Mouse (Mus musculus): ENCODE results near the gene Ubxn2a. TPM values are rescaled to one million over a fixed set of nuclear protein-coding genes. Genes with fewer than 3 reads are reported as not detected.

Ubxn2a gene
- 35.2 and 37.6 TPM in 2 replicates for polyA plus RNA-seq (2015; fragmentation: Nextera tagmentation; extraction: Ambion mirVana)

DNA sequence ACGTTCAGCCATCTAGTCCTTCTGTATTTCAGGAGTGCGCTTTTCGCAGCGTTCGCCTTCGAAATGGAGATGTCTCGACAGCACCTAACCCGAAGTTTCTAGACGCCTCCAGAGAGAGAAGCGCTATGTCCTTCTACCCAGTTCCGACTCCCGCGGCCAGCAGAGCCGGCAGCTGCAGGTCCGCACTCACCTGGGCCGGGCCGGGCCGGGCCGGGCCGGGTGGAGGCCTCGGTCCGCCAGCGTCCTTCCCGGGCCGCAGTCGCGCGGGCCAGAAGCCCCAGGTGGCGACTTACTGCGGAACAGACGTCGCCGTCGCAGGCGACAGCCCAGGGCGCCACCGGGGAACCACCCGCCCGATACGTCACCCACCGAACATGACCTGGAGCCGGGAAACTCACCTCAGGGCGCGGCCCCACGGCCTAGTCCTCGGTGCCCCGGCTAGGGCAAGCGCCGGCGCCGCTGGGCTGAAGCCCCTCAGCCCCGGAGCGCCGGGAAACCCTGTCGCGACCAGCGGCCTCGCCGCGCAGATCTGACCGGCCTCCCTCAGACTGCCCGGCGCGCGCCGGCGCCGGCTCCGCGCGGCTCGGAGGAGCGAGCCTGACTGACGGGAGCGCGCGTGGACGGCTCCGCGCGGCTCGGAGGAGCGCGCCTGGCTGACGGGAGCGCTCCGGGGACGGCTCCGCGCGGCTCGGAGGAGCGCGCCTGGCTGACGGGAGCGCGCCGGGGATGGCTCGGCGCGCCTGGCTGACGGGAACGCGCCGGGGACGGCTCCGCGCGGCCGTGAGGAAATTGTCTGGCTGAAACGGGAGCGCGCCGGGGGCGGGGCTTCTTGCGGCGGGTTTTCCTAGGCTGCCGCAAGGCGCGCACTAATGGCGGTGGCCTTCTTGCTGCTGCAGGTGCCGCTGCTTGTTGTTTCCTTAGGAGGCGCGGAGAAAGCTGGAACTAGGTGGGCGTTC, at the start of gene Ubxn2a:
Ubxn2a (minus strand) TSS at position 755 of the 956 bp plus-strand sequence.
- H3K36me3 ChIP-seq (ENCODE audit: control insufficient read depth, insufficient read depth, low read length) = no peaks in the 10 kb centered on the region
- peak; percentile 97 for DNase-seq (ENCODE audit: low spot score)
- WGBS = 1% methylated on average over 110 of the region's 125 CpGs
- H3K9me3 ChIP-seq (ENCODE audit: control insufficient read depth, low read length) = no peaks in the 10 kb centered on the region
- H3K27ac ChIP-seq (replicated peaks) = peak within 1 kb of the TSS; percentile 94
- peak within 1 kb of the TSS; percentile 76 for H3K4me3 ChIP-seq (ENCODE audit: low read depth, low read length)
- H3K4me1 ChIP-seq (replicated peaks; ENCODE audit: control insufficient read depth, insufficient read depth) = no peaks in the 10 kb centered on the region
- H3K4me2 ChIP-seq (replicated peaks; ENCODE audit: low read depth) = peak within 1 kb of the TSS; percentile 91
- no peaks in the 10 kb centered on the region for H3K27me3 ChIP-seq (ENCODE audit: control insufficient read depth, insufficient read depth, low read length)
- peak; percentile 49; the same call in 1 of the 2 replicates for TF ChIP-seq CTCF (IDR thresholded peaks at IDR 0.05; ENCODE audit: low read depth)
- no peak for TF ChIP-seq EP300 (optimal IDR thresholded peaks at IDR 0.05)
- H3K9ac ChIP-seq (ENCODE audit: low read length) = peak within 1 kb of the TSS; percentile 89
- ATAC-seq (ENCODE audit: low FRiP score, low TSS enrichment) = peak; percentile 94

DNA sequence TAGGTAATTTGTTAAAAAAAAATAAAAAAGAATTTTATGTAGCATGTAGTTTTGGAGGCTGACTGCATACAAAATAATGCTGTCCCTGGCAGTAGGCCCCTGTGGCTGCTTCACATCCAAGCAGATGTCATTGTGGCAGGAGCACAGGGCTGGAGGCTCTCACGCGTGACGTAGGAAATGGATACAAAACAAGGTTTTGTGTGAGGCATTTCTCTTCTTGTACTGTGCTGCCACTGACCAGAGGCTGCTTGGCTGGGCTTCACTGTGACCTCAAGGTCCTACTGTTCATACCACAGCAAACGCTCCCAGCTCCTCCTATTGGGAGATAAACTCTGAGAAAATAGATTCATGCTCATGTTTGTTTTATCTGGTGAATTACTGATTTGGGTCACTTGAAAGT, 45.7 kb upstream of the Ubxn2a start:
- Histone ChIP-seq H3K4me1 (replicated peaks; ENCODE audit: control insufficient read depth, insufficient read depth) (no peaks in the 10 kb centered on the region), H3K4me2 (replicated peaks; ENCODE audit: low read depth) (no peak overlapping the region), H3K27me3 (ENCODE audit: control insufficient read depth, insufficient read depth, low read length) (no peaks in the 10 kb centered on the region), H3K9ac (ENCODE audit: low read length) (no peak overlapping the region), H3K36me3 (ENCODE audit: control insufficient read depth, insufficient read depth, low read length) (peaks cover 12% of the 10 kb centered on the region), H3K9me3 (ENCODE audit: control insufficient read depth, low read length) (no peaks in the 10 kb centered on the region), H3K4me3 (ENCODE audit: low read depth, low read length) (no peak overlapping the region), H3K27ac (replicated peaks) (no peak overlapping the region)
- TF ChIP-seq EP300 (optimal IDR thresholded peaks at IDR 0.05) (no peak), CTCF (IDR thresholded peaks at IDR 0.05; ENCODE audit: low read depth) (no peak)
- 80% methylated on average over 4 of the region's 4 CpGs for WGBS
- no peak for ATAC-seq (ENCODE audit: low FRiP score, low TSS enrichment)
- DNase-seq (ENCODE audit: low spot score) = no peak

DNA sequence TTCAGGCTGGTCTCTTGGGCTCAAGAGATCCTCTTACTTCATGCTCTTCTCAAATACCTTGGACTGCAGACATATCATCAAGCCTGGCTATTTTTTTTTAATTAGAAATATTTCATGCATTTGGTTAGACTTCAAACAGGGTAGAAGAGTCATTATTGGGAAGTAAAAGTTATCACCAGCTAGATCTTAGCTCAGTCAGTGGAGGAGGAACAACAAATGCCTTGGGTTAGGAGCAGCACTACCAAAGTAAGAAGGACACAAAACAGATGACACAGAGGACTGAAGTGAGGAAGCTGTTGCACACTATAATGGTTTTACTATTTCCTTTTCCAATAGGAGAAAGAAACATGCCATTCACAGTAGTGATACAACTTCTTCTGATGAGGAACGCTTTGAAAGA, 44.8 kb upstream of the Ubxn2a start:
- no peak for TF ChIP-seq CTCF (IDR thresholded peaks at IDR 0.05; ENCODE audit: low read depth)
- TF ChIP-seq EP300 (optimal IDR thresholded peaks at IDR 0.05) = no peak
- Histone ChIP-seq H3K4me1 (replicated peaks; ENCODE audit: control insufficient read depth, insufficient read depth) (no peaks in the 10 kb centered on the region), H3K27me3 (ENCODE audit: control insufficient read depth, insufficient read depth, low read length) (no peaks in the 10 kb centered on the region), H3K9ac (ENCODE audit: low read length) (no peak overlapping the region), H3K4me2 (replicated peaks; ENCODE audit: low read depth) (no peak overlapping the region), H3K4me3 (ENCODE audit: low read depth, low read length) (no peak overlapping the region), H3K9me3 (ENCODE audit: control insufficient read depth, low read length) (no peaks in the 10 kb centered on the region), H3K27ac (replicated peaks) (no peak overlapping the region), H3K36me3 (ENCODE audit: control insufficient read depth, insufficient read depth, low read length) (peaks cover 12% of the 10 kb centered on the region)
- DNase-seq (ENCODE audit: low spot score) = no peak
- no peak for ATAC-seq (ENCODE audit: low FRiP score, low TSS enrichment)
- 95% methylated on average over 1 of the region's 1 CpGs for WGBS

DNA sequence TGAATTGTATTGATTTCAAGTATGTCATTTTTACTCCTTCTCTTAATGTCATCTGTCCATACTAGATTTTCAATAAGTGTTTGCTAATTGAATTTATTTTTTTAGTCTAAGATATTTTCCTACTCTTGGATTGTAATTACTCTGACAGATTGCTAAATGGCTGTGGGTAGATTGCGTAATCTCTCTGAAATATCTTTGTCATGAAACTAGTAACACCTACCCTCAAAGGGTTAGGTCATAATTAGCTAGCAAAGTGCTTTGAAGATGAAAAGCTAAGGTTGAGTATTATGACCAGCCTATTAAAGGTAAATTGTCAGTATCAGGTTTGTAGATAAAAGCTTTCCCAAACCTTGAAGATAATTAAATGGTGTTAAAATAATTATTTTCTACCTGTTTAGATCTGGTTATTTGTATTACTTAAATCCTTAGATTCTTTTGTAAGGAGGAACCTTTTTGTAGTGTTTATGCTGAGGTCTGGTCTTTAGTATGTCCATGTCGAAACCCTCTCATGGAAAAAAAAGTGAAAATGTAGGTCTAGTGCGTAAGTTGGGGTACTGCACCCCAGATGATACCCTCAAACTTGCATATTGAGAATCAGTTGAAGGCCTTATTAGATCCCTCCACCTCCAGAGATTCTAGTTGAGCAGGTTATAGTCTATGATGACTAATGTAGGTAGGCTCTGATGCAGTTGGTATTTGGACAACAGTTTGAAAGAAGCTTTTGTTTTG, 23.5 kb upstream of the Ubxn2a start:
- DNase-seq (ENCODE audit: low spot score) (no peak), ATAC-seq (ENCODE audit: low FRiP score, low TSS enrichment) (no peak)
- no peak overlapping the region for H3K4me2 ChIP-seq (replicated peaks; ENCODE audit: low read depth)
- no peak overlapping the region for H3K27ac ChIP-seq (replicated peaks)
- H3K9ac ChIP-seq (ENCODE audit: low read length) = no peak overlapping the region
- 84% methylated on average over 3 of the region's 3 CpGs for WGBS
- no peaks in the 10 kb centered on the region for H3K27me3 ChIP-seq (ENCODE audit: control insufficient read depth, insufficient read depth, low read length)
- no peaks in the 10 kb centered on the region for H3K36me3 ChIP-seq (ENCODE audit: control insufficient read depth, insufficient read depth, low read length)
- no peaks in the 10 kb centered on the region for H3K4me1 ChIP-seq (replicated peaks; ENCODE audit: control insufficient read depth, insufficient read depth)
- no peak overlapping the region for H3K4me3 ChIP-seq (ENCODE audit: low read depth, low read length)
- H3K9me3 ChIP-seq (ENCODE audit: control insufficient read depth, low read length) = no peaks in the 10 kb centered on the region
- TF ChIP-seq EP300 (optimal IDR thresholded peaks at IDR 0.05) (no peak), CTCF (IDR thresholded peaks at IDR 0.05; ENCODE audit: low read depth) (no peak)

DNA sequence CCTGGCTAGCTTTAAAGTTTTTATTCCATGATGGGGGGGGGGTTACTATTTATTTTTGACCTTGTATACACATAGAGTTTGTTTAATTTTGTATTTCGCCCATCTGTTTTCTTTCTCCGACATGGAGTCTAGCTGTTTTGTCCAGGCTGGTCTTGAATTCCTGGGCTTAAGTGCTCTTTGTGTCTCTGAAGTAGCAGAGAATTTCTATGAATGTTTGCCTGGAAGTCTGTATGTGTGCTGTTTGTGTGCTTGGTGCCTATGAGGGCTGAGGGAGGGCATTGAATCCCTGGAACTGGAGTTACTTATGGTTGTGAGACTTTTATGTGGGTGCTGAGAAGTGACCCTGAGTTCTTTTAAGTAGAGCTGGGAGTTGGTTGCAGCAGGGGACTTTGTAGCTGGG, 20.7 kb upstream of the Ubxn2a start:
- TF ChIP-seq CTCF (IDR thresholded peaks at IDR 0.05; ENCODE audit: low read depth) (no peak), EP300 (optimal IDR thresholded peaks at IDR 0.05) (no peak)
- Histone ChIP-seq H3K9me3 (ENCODE audit: control insufficient read depth, low read length) (no peaks in the 10 kb centered on the region), H3K36me3 (ENCODE audit: control insufficient read depth, insufficient read depth, low read length) (no peaks in the 10 kb centered on the region), H3K27me3 (ENCODE audit: control insufficient read depth, insufficient read depth, low read length) (no peaks in the 10 kb centered on the region), H3K4me3 (ENCODE audit: low read depth, low read length) (no peak overlapping the region), H3K27ac (replicated peaks) (no peak overlapping the region), H3K4me1 (replicated peaks; ENCODE audit: control insufficient read depth, insufficient read depth) (no peaks in the 10 kb centered on the region), H3K4me2 (replicated peaks; ENCODE audit: low read depth) (no peak overlapping the region), H3K9ac (ENCODE audit: low read length) (no peak overlapping the region)
- DNase-seq (ENCODE audit: low spot score) (no peak), ATAC-seq (ENCODE audit: low FRiP score, low TSS enrichment) (no peak)
- WGBS = 45% methylated on average over 2 of the region's 2 CpGs
